Mouse (Mus musculus) CH12.LX (cell line): ENCODE measurements around the gene Homez. TPM values are rescaled to one million over a fixed set of nuclear protein-coding genes. Genes with fewer than 3 reads are reported as not detected.

Experiments
- DNase-seq: peaks from one replicate; pipeline ENCODE4 v3.0.0-alpha.2; 2013; ENCODE audit errors: extremely low read depth
- H3K27ac ChIP-seq: 2 replicates; pipeline ENCODE4 v1.5.1; 2012; ENCODE audit warnings: low read depth, mild to moderate bottlenecking, control low read depth, moderate library complexity; ENCODE audit not compliant: insufficient read depth
- H3K27me3 ChIP-seq: replicated peaks from 2 replicates; pipeline ENCODE3; 2012; ENCODE audit warnings: inconsistent platforms
- H3K36me3 ChIP-seq, 2 experiments: replicated peaks in 1 of 2; 2 replicates each; pipeline versions ENCODE3 to v1.6.1; 2012; ENCODE audit warnings: inconsistent platforms in 1 of 2, low read length in 1 of 2, mild to moderate bottlenecking in 1 of 2, mixed read lengths in 1 of 2, moderate library complexity in 1 of 2; ENCODE audit not compliant: control insufficient read depth in 1 of 2, insufficient read depth in 1 of 2
- H3K4me1 ChIP-seq, 2 experiments: 2 replicates each; pipeline ENCODE4 v1.6.1; 2012; ENCODE audit warnings: inconsistent platforms in 1 of 2, moderate library complexity in 1 of 2; ENCODE audit not compliant: insufficient read depth in 2 of 2, control insufficient read depth in 1 of 2
- H3K4me2 ChIP-seq: 2 replicates; pipeline ENCODE4 v1.6.1; 2012; ENCODE audit warnings: low read depth, mild to moderate bottlenecking, control low read depth; ENCODE audit not compliant: poor library complexity, insufficient read depth, severe bottlenecking
- H3K4me3 ChIP-seq, 3 experiments: fragments of 150-350 bp in 1 of 3; sonication (generic) in 1 of 3; replicated peaks in 1 of 3; 2 replicates each; pipeline versions ENCODE3 to v1.5.1; 2011 to 2012; ENCODE audit warnings: low read depth in 2 of 3, low read length in 2 of 3, mild to moderate bottlenecking in 2 of 3, moderate library complexity in 2 of 3, control low read depth in 1 of 3, improper control_type of control experiment in 1 of 3, inconsistent platforms in 1 of 3, mixed read lengths in 1 of 3; ENCODE audit not compliant: poor library complexity in 1 of 3
- H3K79me2 ChIP-seq: replicated peaks from 2 replicates; pipeline ENCODE4 v1.6.1; 2012; ENCODE audit warnings: mild to moderate bottlenecking, moderate library complexity; ENCODE audit not compliant: control insufficient read depth, poor library complexity, insufficient read depth, severe bottlenecking; ENCODE audit errors: extremely low read depth
- H3K9ac ChIP-seq: 2 replicates; pipeline ENCODE4 v1.6.1; 2012; ENCODE audit warnings: low read depth, mild to moderate bottlenecking, control low read depth, moderate library complexity; ENCODE audit not compliant: insufficient read depth
- H3K9me3 ChIP-seq: replicated peaks from 2 replicates; pipeline ENCODE3; 2012; ENCODE audit warnings: low read length, inconsistent platforms, mixed read lengths
- CHD1 ChIP-seq: IDR thresholded peaks from 2 replicates; pipeline ENCODE4 v1.6.1; 2012; ENCODE audit warnings: low read depth, low read length, improper control_type of control experiment, inconsistent platforms
- CTCF ChIP-seq, 2 experiments: IDR thresholded peaks in 1 of 2; conservative IDR thresholded peaks in 1 of 2; 2 replicates each; pipeline ENCODE4 v1.5.1; 2011 to 2012; ENCODE audit warnings: low read depth in 2 of 2, low read length in 2 of 2, improper control_type of control experiment in 1 of 2, inconsistent platforms in 1 of 2, mild to moderate bottlenecking in 1 of 2, moderate library complexity in 1 of 2
- E2F4 ChIP-seq: IDR thresholded peaks from 2 replicates; pipeline ENCODE4 v1.6.1; 2011; ENCODE audit warnings: low read depth, low read length, improper control_type of control experiment; ENCODE audit not compliant: insufficient replicate concordance
- ELF1 ChIP-seq: IDR thresholded peaks from 2 replicates; pipeline ENCODE4 v1.6.1; 2014; ENCODE audit warnings: low read depth, mild to moderate bottlenecking, inconsistent platforms, low read length, improper control_type of control experiment
- EP300 ChIP-seq: IDR thresholded peaks from 2 replicates; pipeline ENCODE4 v1.6.1; 2011; ENCODE audit warnings: low read length, improper control_type of control experiment
- ETS1 ChIP-seq: conservative IDR thresholded peaks from 2 replicates; pipeline ENCODE4 v1.6.1; 2012; ENCODE audit warnings: low read depth, mild to moderate bottlenecking, inconsistent platforms, low read length, improper control_type of control experiment, moderate library complexity
- GABPA ChIP-seq: IDR thresholded peaks from 2 replicates; pipeline ENCODE4 v1.6.1; 2012; ENCODE audit warnings: low read depth, low read length, improper control_type of control experiment, inconsistent platforms; ENCODE audit not compliant: insufficient replicate concordance
- HCFC1 ChIP-seq: IDR thresholded peaks from 2 replicates; pipeline ENCODE4 v1.6.1; 2012; ENCODE audit warnings: low read depth, mild to moderate bottlenecking, inconsistent platforms, low read length, improper control_type of control experiment
- IRF4 ChIP-seq: IDR thresholded peaks from 2 replicates; pipeline ENCODE4 v1.6.1; 2014; ENCODE audit warnings: low read depth, mild to moderate bottlenecking, inconsistent platforms, low read length, improper control_type of control experiment
- JUN ChIP-seq: IDR thresholded peaks from 2 replicates; pipeline ENCODE4 v1.6.1; 2011; ENCODE audit warnings: low read depth, mild to moderate bottlenecking, low read length, improper control_type of control experiment, moderate library complexity; ENCODE audit not compliant: insufficient read depth
- KAT2A ChIP-seq: IDR thresholded peaks from 2 replicates; pipeline ENCODE4 v1.6.1; 2012; ENCODE audit warnings: low read length, improper control_type of control experiment, inconsistent platforms; ENCODE audit not compliant: insufficient replicate concordance
- MXI1 ChIP-seq: IDR thresholded peaks from 2 replicates; pipeline ENCODE4 v1.6.1; 2011; ENCODE audit warnings: mild to moderate bottlenecking, low read depth, low read length, improper control_type of control experiment
- MYC ChIP-seq: IDR thresholded peaks from 2 replicates; pipeline ENCODE4 v1.6.1; 2011; ENCODE audit warnings: low read depth, mild to moderate bottlenecking, improper control_type of control experiment, low read length
- NELFE ChIP-seq: IDR thresholded peaks from 2 replicates; pipeline ENCODE4 v1.6.1; 2011; ENCODE audit warnings: low read depth, low read length, improper control_type of control experiment
- RAD21 ChIP-seq: IDR thresholded peaks from 2 replicates; pipeline ENCODE4 v1.6.1; 2011; ENCODE audit warnings: low read depth, mild to moderate bottlenecking, low read length, improper control_type of control experiment, moderate library complexity
- RCOR1 ChIP-seq: conservative IDR thresholded peaks from 2 replicates; pipeline ENCODE4 v1.6.1; 2012; ENCODE audit warnings: low read depth, mild to moderate bottlenecking, inconsistent platforms, low read length, improper control_type of control experiment
- SMC3 ChIP-seq: IDR thresholded peaks from 2 replicates; pipeline ENCODE4 v1.6.1; 2011; ENCODE audit warnings: low read depth, low read length, improper control_type of control experiment
- TBP ChIP-seq: conservative IDR thresholded peaks from 2 replicates; pipeline ENCODE4 v1.6.1; 2011; ENCODE audit warnings: low read depth, low read length, improper control_type of control experiment
- UBTF ChIP-seq: IDR thresholded peaks from 2 replicates; pipeline ENCODE4 v1.6.1; 2012; ENCODE audit warnings: low read depth, mild to moderate bottlenecking, inconsistent platforms, low read length, improper control_type of control experiment, moderate library complexity
- ZKSCAN1 ChIP-seq: IDR thresholded peaks from 2 replicates; pipeline ENCODE4 v1.6.1; 2012; ENCODE audit warnings: low read depth, inconsistent platforms, low read length, improper control_type of control experiment, borderline replicate concordance
- ZMIZ1 ChIP-seq: IDR thresholded peaks from 2 replicates; pipeline ENCODE4 v1.6.1; 2012; ENCODE audit warnings: low read depth, mild to moderate bottlenecking, inconsistent platforms, low read length, improper control_type of control experiment
- dilution Hi-C: fragments of 300-500 bp; cut with MboI; formaldehyde crosslinking; loops from 2 replicates; pipeline ENCODE4 v1.14.3; 2020; ENCODE audit warnings: low sequenced_read_pairs; ENCODE audit not compliant: extremely low pct_unique_long_range_greater_than_20kb, extremely low pct_ligation_motif_present
- in situ Hi-C: fragments of 300-500 bp; cut with MboI; formaldehyde crosslinking; loops from 3 replicates; pipeline ENCODE4 v1.14.3; 2019; ENCODE audit warnings: low sequenced_read_pairs, low pct_ligation_motif_present, low pct_unique_long_range_greater_than_20kb, mixed read lengths
- polyA plus RNA-seq: library from polyadenylated mRNA; unstranded; fragments of >175 nt; gene quantifications from 2 replicates; pipeline ENCODE4 v1.2.1, GENCODE M21; 2012; ENCODE audit warnings: low read depth; ENCODE audit not compliant: insufficient read length
- total RNA-seq, 2 experiments: library from RNA; depleted of rRNA; stranded (reverse); fragments of 300-350 nt in 1 of 2; fragments of >200 nt in 1 of 2; gene quantifications; 2 replicates each; pipeline ENCODE4 v1.2.3; 2012 to 2014

The Homez gene
- total and polyA plus RNA-seq, 3 experiments: 3.5 to 7.2 (median 3.7) TPM

DNA sequence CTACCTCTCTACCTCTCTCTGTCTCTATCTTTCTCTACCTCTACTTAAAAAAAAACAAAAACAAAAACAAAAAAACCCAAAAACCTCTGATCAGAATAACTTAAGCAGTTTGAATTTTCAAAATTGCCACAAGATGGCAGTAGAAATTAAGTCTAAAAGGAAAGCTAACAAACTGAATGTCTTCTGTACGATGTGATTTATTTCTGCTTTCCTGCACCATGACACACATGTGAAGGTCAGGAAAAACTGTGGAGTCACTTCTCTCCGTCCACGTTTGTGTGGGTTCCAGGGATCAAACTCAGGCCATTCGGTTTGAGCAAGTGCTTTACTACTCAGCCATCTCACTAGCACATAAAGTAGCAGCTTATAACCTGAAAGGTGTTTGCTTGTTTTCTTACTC lies 27.3 kb downstream of the Homez start:
- peaks cover 0 to 7% of the 10 kb centered on the region in 2 experiments; a peak in 1 of 4 replicates for H3K4me1 ChIP-seq
- dilution Hi-C loops (no loop called here), in situ Hi-C loops (no loop called here)
- H3K27ac ChIP-seq: no peak overlapping the region
- H3K9me3 ChIP-seq: no peaks in the 10 kb centered on the region
- no peaks in the 10 kb centered on the region for H3K79me2 ChIP-seq
- no peak overlapping the region for H3K9ac ChIP-seq
- no peaks in the 10 kb centered on the region for H3K36me3 ChIP-seq
- H3K4me3 ChIP-seq: no peak overlapping the region
- peak overlapping the region; percentile 62 for H3K4me2 ChIP-seq
- H3K27me3 ChIP-seq: no peaks in the 10 kb centered on the region
- TF ChIP-seq JUN (no peak), CTCF (conservative IDR thresholded peaks at IDR 0.05 in 1 of 2, IDR thresholded peaks at IDR 0.05 in 1 of 2; ENCODE audit: low read depth in 2 of 2, low read length in 2 of 2) (peak; percentile 20 to 73; a peak in 3 of 4 replicates), RAD21 (peak; percentile 75), SMC3 (peak; percentile 54)
- peak; percentile 39 for DNase-seq

DNA sequence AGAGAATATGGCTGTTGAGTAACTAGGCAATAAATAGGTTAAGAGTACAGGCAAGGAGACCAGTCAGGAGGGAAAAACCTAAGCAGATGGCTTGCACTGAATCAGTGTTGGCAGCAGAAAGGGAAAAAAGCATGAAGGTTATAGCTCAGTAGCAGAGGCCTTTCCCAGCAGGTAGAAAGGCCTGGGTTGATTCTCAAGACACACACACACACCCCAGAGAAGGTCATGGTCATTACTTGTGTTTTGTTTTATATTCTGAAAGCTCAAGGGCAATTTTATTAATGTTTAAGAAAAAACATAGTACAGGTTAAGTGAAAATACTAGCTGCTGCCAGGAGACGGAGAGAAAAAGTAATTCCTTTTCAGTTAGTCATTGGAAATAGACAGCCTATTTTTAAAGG lies 47.0 kb downstream of the Homez start:
- dilution Hi-C loops (no loop called here), in situ Hi-C loops (loop anchor here (5.0 kb wide), 1 partner anchor 106 kb away; no protein-coding TSS in a partner anchor)
- Histone ChIP-seq H3K4me1 (no peaks in the 10 kb centered on the region), H3K27me3 (no peaks in the 10 kb centered on the region), H3K4me2 (no peak overlapping the region), H3K9ac (no peak overlapping the region), H3K9me3 (no peaks in the 10 kb centered on the region), H3K79me2 (no peaks in the 10 kb centered on the region), H3K27ac (no peak overlapping the region), H3K4me3 (no peak overlapping the region), H3K36me3 (no peaks in the 10 kb centered on the region)
- no peak for TF ChIP-seq ELF1
- no peak for TF ChIP-seq ZKSCAN1
- no peak for TF ChIP-seq RAD21
- no peak for TF ChIP-seq RCOR1
- no peak for TF ChIP-seq ZMIZ1
- no peak for TF ChIP-seq EP300
- no peak for TF ChIP-seq KAT2A
- TF ChIP-seq IRF4: no peak
- no peak for TF ChIP-seq E2F4
- TF ChIP-seq ETS1: no peak
- no peak for TF ChIP-seq MYC
- no peak for TF ChIP-seq NELFE
- TF ChIP-seq CHD1: no peak
- no peak for TF ChIP-seq MXI1
- no peak for TF ChIP-seq JUN
- TF ChIP-seq TBP: no peak
- no peak for TF ChIP-seq GABPA
- TF ChIP-seq UBTF: no peak
- no peak for TF ChIP-seq HCFC1
- DNase-seq: no peak
